Comparison of ENCODE assay signal across 26 mouse cellular contexts in genomic region chr13:14688955-14689354, GRCm38 (mm10). TPM values are rescaled to one million over a fixed set of nuclear protein-coding genes. Genes with fewer than 3 reads are reported as not detected.
DNase-seq lines count a peak whose midpoint lies in the region; ATAC-seq and TF ChIP-seq lines count a peak whose summit lies in the region.
"Had no signal": no experiment of that assay in that cellular context is flagged by ENCODE, and none has a peak within 500 bp of the region (broad histone marks: within the 10 kb centered on the region; RNA-seq: fewer than 3 reads in every experiment).

No protein-coding gene starts in this region.

- no peaks in the 10 kb centered on the region for H3K27me3 ChIP-seq in E14TG2a.4 (ENCODE audit: insufficient read depth, low read length)
- H3K27me3 ChIP-seq in Patski, result no peaks in the 10 kb centered on the region
- H3K27me3 ChIP-seq: embryonic facial prominence, embryonic 12.5 days; limb, embryonic 13.5 days; liver, embryonic 12.5 days; midbrain, embryonic 15.5 days; neural tube, embryonic 12.5 days had no signal

- TF ChIP-seq CTCF in layer of hippocampus, adult 2 months (conservative IDR thresholded peaks at IDR 0.05), result peak; percentile 54
- TF ChIP-seq CTCF in E14TG2a.4 (conservative IDR thresholded peaks at IDR 0.05; ENCODE audit: low read length), result peak; percentile 32
- peak; percentile 57 for TF ChIP-seq CTCF in Patski (IDR thresholded peaks at IDR 0.05)

- ATAC-seq in Patski, result no peak
- ATAC-seq: CD4-positive, CD25-positive, alpha-beta regulatory T cell, adult 4 months; liver, embryonic 12.5 days; midbrain, embryonic 15.5 days had no signal

- H3K27ac ChIP-seq in layer of hippocampus, adult 2 months, result no peak overlapping the region
- H3K27ac ChIP-seq: embryonic facial prominence, embryonic 12.5 days; gastrocnemius, adult 2 months; limb, embryonic 13.5 days; liver, embryonic 12.5 days; midbrain, embryonic 15.5 days; neural tube, embryonic 12.5 days had no signal

- H3K36me3 ChIP-seq in E14TG2a.4 (ENCODE audit: insufficient read depth, low read length), result no peaks in the 10 kb centered on the region
- H3K36me3 ChIP-seq: embryonic facial prominence, embryonic 12.5 days; limb, embryonic 13.5 days; liver, embryonic 12.5 days; midbrain, embryonic 15.5 days; neural tube, embryonic 12.5 days had no signal

- POLR2A ChIA-PET in Patski (lab: Charles Lee), result no interaction called here

- in situ Hi-C loops in Patski (cut with MboI; ENCODE audit: low pct_unique_long_range_greater_than_20kb), result no loop called here

- no peaks in the 10 kb centered on the region for H3K9me3 ChIP-seq in E14TG2a.4 (ENCODE audit: low read length)
- H3K9me3 ChIP-seq: embryonic facial prominence, embryonic 12.5 days; limb, embryonic 13.5 days; liver, embryonic 12.5 days; midbrain, embryonic 15.5 days; neural tube, embryonic 12.5 days had no signal

- CTCF ChIA-PET in Patski (lab: Charles Lee), result interaction anchor here (0.7 kb wide), 1 partner anchor 11 kb away, joined by 3 read pairs; no protein-coding TSS in a partner anchor

- DNase-seq in layer of hippocampus, adult 2 months (ENCODE audit: low spot score in 2 of 2), result no peak
- DNase-seq in layer of hippocampus, adult 11-12 months (ENCODE audit: low spot score), result no peak
- DNase-seq in Patski (ENCODE audit: low read depth, low spot score), result no peak
- no peak for DNase-seq in right cerebral cortex, adult 2 months (ENCODE audit: low spot score in 2 of 2)
- DNase-seq in gastrocnemius, postnatal 4 days (ENCODE audit: low spot score in 2 of 2), result no peak
- DNase-seq in spleen, postnatal 36 days (ENCODE audit: low spot score in 2 of 2), result no peak
- DNase-seq: adrenal gland, adult 2 months; cerebellum, adult 18-20 months; cerebellum, postnatal 14 days; gastrocnemius, adult 2 months; heart, postnatal 14 days; kidney, adult 18-20 months; kidney, postnatal 10 days; layer of hippocampus, postnatal 36 days; lung, adult 18-20 months; lung, postnatal 36 days; right cerebral cortex, postnatal 25 days; spleen, adult 18-20 months; thymus, postnatal 25 days had no signal

- no peak overlapping the region for H3K4me3 ChIP-seq in layer of hippocampus, adult 2 months
- no peak overlapping the region for H3K4me3 ChIP-seq in E14TG2a.4 (replicated peaks; ENCODE audit: low read length)
- H3K4me3 ChIP-seq: embryonic facial prominence, embryonic 12.5 days; gastrocnemius, adult 2 months; limb, embryonic 13.5 days; liver, embryonic 12.5 days; midbrain, embryonic 15.5 days; neural tube, embryonic 12.5 days had no signal

- no peaks in the 10 kb centered on the region for H3K4me1 ChIP-seq in E14TG2a.4 (replicated peaks; ENCODE audit: low read depth, low read length)
- H3K4me1 ChIP-seq: embryonic facial prominence, embryonic 12.5 days; limb, embryonic 13.5 days; liver, embryonic 12.5 days; midbrain, embryonic 15.5 days; neural tube, embryonic 12.5 days had no signal

RNA-seq across cellular contexts. Expression of gene AW209491, which starts 59.0 kb away (rescaled TPM):
- 10 to 100 TPM; 20.3 to 20.4 TPM for total RNA-seq in layer of hippocampus, adult 2 months (2021)
- 19.7 TPM for polyA plus RNA-seq in Patski (2021)
- total RNA-seq in gastrocnemius, postnatal 4 days (2021), result 10 to 100 TPM; 10.3 TPM
